Mouse (Mus musculus): ENCODE measurements around the gene Actr5.

Actr5 gene

GRCm38 (mm10) chr2:158613541-158614417 is 10.9 kb upstream of the Actr5 start:
- DNase-seq (ENCODE audit: low read depth, low spot score): peak; percentile 91

- peak; percentile 25 for DNase-seq (ENCODE audit: low read depth, low spot score)
These were observed 10.2 kb upstream of the Actr5 start for GRCm38 (mm10) chr2:158614418-158614955.

GRCm38 (mm10) chr2:158615161-158615680 is 9.5 kb upstream of the Actr5 start:
- DNase-seq (ENCODE audit: low read depth, low spot score): peak; percentile 24

GRCm38 (mm10) chr2:158615702-158616101 is 9.0 kb upstream of the Actr5 start:
- DNase-seq (ENCODE audit: low read depth, low spot score): peak; percentile 12

GRCm38 (mm10) chr2:158616296-158616695 is 8.4 kb upstream of the Actr5 start:
- peak; percentile 54 for DNase-seq (ENCODE audit: low read depth, low spot score)

- DNase-seq (ENCODE audit: low read depth, low spot score): no peak
These were observed 7.9 kb upstream of the Actr5 start for GRCm38 (mm10) chr2:158616790-158617189.

- DNase-seq (ENCODE audit: low read depth, low spot score): peak; percentile 36
These were observed 543 bp downstream of the Actr5 start for GRCm38 (mm10) chr2:158625231-158625630.

GRCm38 (mm10) chr2:158625697-158626096 is 1.0 kb downstream of the Actr5 start:
- DNase-seq (ENCODE audit: low read depth, low spot score): no peak

GRCm38 (mm10) chr2:158628858-158629257 is 4.2 kb downstream of the Actr5 start:
- DNase-seq (ENCODE audit: low read depth, low spot score): peak; percentile 39

GRCm38 (mm10) chr2:158629414-158629813 is 4.7 kb downstream of the Actr5 start:
- peak; percentile 57 for DNase-seq (ENCODE audit: low read depth, low spot score)

- no peak for DNase-seq (ENCODE audit: low read depth, low spot score)
These were observed 7.2 kb downstream of the Actr5 start for GRCm38 (mm10) chr2:158631873-158632272.

- DNase-seq (ENCODE audit: low read depth, low spot score): peak; percentile 62
These were observed 17.2 kb downstream of the Actr5 start for GRCm38 (mm10) chr2:158641869-158642268.

GRCm38 (mm10) chr2:158642587-158642986 is 17.9 kb downstream of the Actr5 start:
- no peak for DNase-seq (ENCODE audit: low read depth, low spot score)

- DNase-seq (ENCODE audit: low read depth, low spot score): no peak
These were observed 19.1 kb downstream of the Actr5 start for GRCm38 (mm10) chr2:158643791-158644190.

GRCm38 (mm10) chr2:158651159-158651908 is 26.6 kb downstream of the Actr5 start:
- DNase-seq (ENCODE audit: low read depth, low spot score): no peak

GRCm38 (mm10) chr2:158652985-158653384 is 28.3 kb downstream of the Actr5 start:
- DNase-seq (ENCODE audit: low read depth, low spot score): peak; percentile 85

GRCm38 (mm10) chr2:158654717-158655116 is 30.0 kb downstream of the Actr5 start:
- DNase-seq (ENCODE audit: low read depth, low spot score): no peak

GRCm38 (mm10) chr2:158655806-158656205 is 31.1 kb downstream of the Actr5 start:
- no peak for DNase-seq (ENCODE audit: low read depth, low spot score)

- no peak for DNase-seq (ENCODE audit: low read depth, low spot score)
These were observed 34.1 kb downstream of the Actr5 start for GRCm38 (mm10) chr2:158658822-158659221.

GRCm38 (mm10) chr2:158659346-158659745 is 34.7 kb downstream of the Actr5 start:
- DNase-seq (ENCODE audit: low read depth, low spot score): no peak

GRCm38 (mm10) chr2:158665098-158665497 is 40.4 kb downstream of the Actr5 start, which contains the start of gene Ppp1r16b:
Gene Ppp1r16b (plus strand): TSS chr2:158665398.
- no peak for DNase-seq (ENCODE audit: low read depth, low spot score)

Data from R1 (cell line).